Mouse (Mus musculus) hindbrain, embryonic 16.5 days (tissue): ENCODE measurements at regions not wholly inside any gene's neighbourhood (a gene's known extent, or its start where the extent isn't known, plus 50 kb on each side); places are given as distances from the start of the nearest gene placed in this dataset.

Experiments used
- ATAC-seq: fragments of 200-750 bp; cut with Nextera tagmentation; 2 replicates; pipeline ENCODE4 v1.8.0; 2017; ENCODE audit warnings: moderate TSS enrichment, moderate library complexity
- H3K27ac ChIP-seq: fragments of 300-500 bp; sonication (generic); 2 replicates; pipeline ENCODE4 v1.5.1; 2014; ENCODE audit warnings: low read depth, mild to moderate bottlenecking, control low read depth, low read length, moderate library complexity
- H3K27me3 ChIP-seq: fragments of 300-500 bp; sonication (generic); replicated peaks from 2 replicates; pipeline ENCODE4 v1.6.1; 2014; ENCODE audit warnings: low read length; ENCODE audit not compliant: control insufficient read depth, insufficient read depth
- H3K36me3 ChIP-seq: fragments of 300-500 bp; sonication (generic); 2 replicates; pipeline ENCODE4 v1.6.1; 2014; ENCODE audit warnings: mild to moderate bottlenecking, low read length, moderate library complexity, mixed read lengths; ENCODE audit not compliant: control insufficient read depth, insufficient read depth
- H3K4me1 ChIP-seq: fragments of 300-500 bp; sonication (generic); 2 replicates; pipeline ENCODE4 v1.6.1; 2014; ENCODE audit warnings: low read depth, low read length; ENCODE audit not compliant: control insufficient read depth, insufficient read depth
- H3K4me2 ChIP-seq: fragments of 300-500 bp; sonication (generic); 2 replicates; pipeline ENCODE4 v1.6.1; 2014; ENCODE audit warnings: mild to moderate bottlenecking, low read length, control low read depth, moderate library complexity
- H3K4me3 ChIP-seq: fragments of 300-500 bp; sonication (generic); 2 replicates; pipeline ENCODE4 v1.5.1; 2014; ENCODE audit warnings: mild to moderate bottlenecking, low read length, control low read depth, moderate library complexity
- H3K9ac ChIP-seq: fragments of 300-500 bp; sonication (generic); 2 replicates; pipeline ENCODE4 v1.6.1; 2014; ENCODE audit warnings: low read depth, mild to moderate bottlenecking, control low read depth, low read length, moderate library complexity
- H3K9me3 ChIP-seq: fragments of 300-500 bp; sonication (generic); 2 replicates; pipeline ENCODE4 v1.6.1; 2014; ENCODE audit warnings: mild to moderate bottlenecking, low read length, moderate library complexity; ENCODE audit not compliant: control insufficient read depth
- WGBS: fragments of 180-500 bp; shearing (Covaris S2); extraction: QIAGEN DNeasy Blood & Tissue Kit; methylation state at CpG from one replicate; pipeline ENCODE4 v1.1.7; 2014; 5-methylcytosine and 5-hydroxymethylcytosine counted together

DNA sequence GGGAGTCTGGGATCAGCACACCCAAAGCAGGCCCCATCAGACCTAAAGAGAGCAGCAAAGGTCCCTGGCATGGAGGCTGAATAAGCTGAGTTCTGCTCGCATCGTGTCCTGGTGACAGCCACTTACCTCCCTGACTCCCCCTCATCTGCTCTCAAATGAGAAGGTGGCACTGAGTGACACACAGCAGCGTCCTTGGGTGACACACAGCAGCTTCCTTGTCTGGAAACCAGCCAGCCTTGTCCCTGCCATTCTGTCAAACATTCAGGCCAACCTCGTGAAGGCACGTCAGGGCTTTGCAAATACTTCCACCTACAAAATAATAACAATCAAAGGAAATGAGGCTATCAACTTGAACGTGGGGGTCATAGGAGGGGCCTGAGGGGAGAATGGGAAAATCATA is 183.7 kb upstream of the Dnajc19 start:
- no peaks in the 10 kb centered on the region for H3K27me3 ChIP-seq
- no peak for ATAC-seq
- H3K4me2 ChIP-seq, result no peak overlapping the region
- WGBS, result 50% methylated on average over 6 of the region's 6 CpGs
- H3K9ac ChIP-seq, result no peak overlapping the region
- H3K36me3 ChIP-seq, result no peaks in the 10 kb centered on the region
- H3K27ac ChIP-seq, result no peak overlapping the region
- H3K4me1 ChIP-seq, result no peaks in the 10 kb centered on the region
- no peaks in the 10 kb centered on the region for H3K9me3 ChIP-seq
- H3K4me3 ChIP-seq, result no peak overlapping the region

DNA sequence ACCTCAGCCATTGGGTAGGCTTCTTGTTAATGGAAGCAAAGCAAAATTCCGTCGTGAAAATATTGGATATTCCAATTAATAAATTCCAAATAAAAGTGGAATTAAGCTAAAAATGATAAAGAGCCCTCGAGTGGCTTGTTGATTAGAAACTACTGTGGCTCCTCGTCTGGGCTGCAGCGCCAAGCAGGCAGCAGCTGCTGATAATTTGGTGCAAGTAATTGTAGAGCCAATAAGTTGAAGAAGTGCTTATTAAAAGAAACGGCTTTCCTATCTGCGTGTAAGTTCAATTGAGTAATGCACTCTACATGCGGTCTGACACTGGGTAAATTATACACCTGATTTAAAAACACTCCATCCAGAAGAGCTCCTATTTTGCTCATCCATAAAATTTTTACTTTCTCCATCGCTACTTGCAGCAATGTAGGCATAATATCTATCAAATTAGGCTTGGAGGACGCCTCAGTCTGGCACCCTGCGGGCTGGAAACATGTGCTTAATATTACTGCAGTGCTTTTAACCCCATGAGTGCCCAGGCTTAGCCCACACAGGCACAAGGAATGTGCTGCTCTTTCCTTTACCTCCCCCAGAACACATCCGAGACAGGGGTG is 171.7 kb upstream of the Dnajc19 start:
- peak; percentile 77 for ATAC-seq
- Histone ChIP-seq H3K36me3 (no peaks in the 10 kb centered on the region), H3K4me3 (no peak overlapping the region; the same call in 1 of the 2 replicates), H3K4me2 (peak overlapping the region; percentile 35), H3K9ac (no peak overlapping the region; the same call in 1 of the 2 replicates), H3K4me1 (peaks cover 5% of the 10 kb centered on the region), H3K9me3 (no peaks in the 10 kb centered on the region), H3K27me3 (no peaks in the 10 kb centered on the region), H3K27ac (no peak overlapping the region)
- WGBS, result 34% methylated on average over 12 of the region's 12 CpGs

- Histone ChIP-seq H3K27ac (no peak overlapping the region), H3K4me2 (no peak overlapping the region)
- WGBS, result 100% methylated on average over 3 of the region's 3 CpGs
Measured at GRCm38 (mm10) chr3:34242126-34242525, 161.0 kb upstream of the Dnajc19 start.

DNA sequence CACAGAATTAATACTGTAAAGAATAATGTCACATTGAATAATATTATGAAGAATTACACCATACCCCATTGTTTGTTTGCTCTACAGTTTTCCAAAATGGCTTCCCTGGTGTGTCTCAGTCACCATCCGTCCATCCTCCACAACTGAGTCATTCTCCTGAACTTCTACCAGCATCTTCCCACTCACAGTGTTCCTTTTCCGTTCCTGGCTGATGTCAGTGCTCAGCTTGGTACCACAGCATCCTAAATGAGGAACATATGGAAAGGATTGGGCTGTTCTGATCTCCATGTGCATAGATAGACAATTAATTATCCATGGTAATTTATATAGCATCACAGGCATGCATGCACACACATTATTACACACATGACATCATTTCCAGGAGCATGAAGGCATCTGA is 158.9 kb upstream of the Dnajc19 start:
- no peak for ATAC-seq
- 69% methylated on average over 2 of the region's 2 CpGs for WGBS

More at GRCm38 (mm10) chr3:34242126-34242525, 161.0 kb upstream of the Dnajc19 start:
- Histone ChIP-seq H3K36me3 (no peaks in the 10 kb centered on the region), H3K9ac (no peak overlapping the region), H3K4me3 (no peak overlapping the region), H3K9me3 (no peaks in the 10 kb centered on the region), H3K27me3 (no peaks in the 10 kb centered on the region), H3K4me1 (no peaks in the 10 kb centered on the region)
- no peak for ATAC-seq

DNA sequence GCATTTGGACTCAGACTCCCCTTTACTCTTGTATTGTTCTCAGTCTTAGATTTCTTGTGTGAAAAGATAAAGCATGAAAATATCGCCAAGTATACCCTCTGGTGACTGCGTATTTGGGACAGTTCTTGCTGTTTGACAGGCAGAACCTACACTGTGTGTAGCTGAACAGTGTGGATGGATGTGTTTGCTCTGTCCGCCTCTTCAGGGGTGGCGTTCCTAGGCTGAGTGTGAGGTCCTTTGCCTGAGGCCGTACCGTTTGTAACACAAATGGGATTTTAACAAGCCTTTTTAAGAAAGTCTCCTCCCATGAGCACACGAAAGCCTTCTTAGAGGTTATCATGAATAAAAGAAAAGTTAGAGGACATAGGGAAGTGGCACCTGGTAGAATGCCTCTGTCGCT is 153.3 kb upstream of the Dnajc19 start:
- H3K36me3 ChIP-seq, result no peaks in the 10 kb centered on the region
- H3K9me3 ChIP-seq, result no peaks in the 10 kb centered on the region
- H3K4me1 ChIP-seq, result no peaks in the 10 kb centered on the region
- ATAC-seq, result no peak
- 0 out of 2 replicates have a peak, but pooled peaks cover 3% of the 10 kb centered on the region for H3K27me3 ChIP-seq
- 49% methylated on average over 8 of the region's 8 CpGs for WGBS
- H3K4me3 ChIP-seq, result no peak overlapping the region
- H3K4me2 ChIP-seq, result no peak overlapping the region
- no peak overlapping the region for H3K27ac ChIP-seq
- H3K9ac ChIP-seq, result no peak overlapping the region

More for the DNA sequence above, 158.9 kb upstream of the Dnajc19 start:
- H3K4me3 ChIP-seq, result no peak overlapping the region
- 0 out of 2 replicates have a peak, but pooled peaks cover 3% of the 10 kb centered on the region for H3K27me3 ChIP-seq
- H3K9me3 ChIP-seq, result no peaks in the 10 kb centered on the region
- no peak overlapping the region for H3K9ac ChIP-seq
- no peak overlapping the region for H3K4me2 ChIP-seq
- H3K27ac ChIP-seq, result no peak overlapping the region
- no peaks in the 10 kb centered on the region for H3K4me1 ChIP-seq
- H3K36me3 ChIP-seq, result no peaks in the 10 kb centered on the region

DNA sequence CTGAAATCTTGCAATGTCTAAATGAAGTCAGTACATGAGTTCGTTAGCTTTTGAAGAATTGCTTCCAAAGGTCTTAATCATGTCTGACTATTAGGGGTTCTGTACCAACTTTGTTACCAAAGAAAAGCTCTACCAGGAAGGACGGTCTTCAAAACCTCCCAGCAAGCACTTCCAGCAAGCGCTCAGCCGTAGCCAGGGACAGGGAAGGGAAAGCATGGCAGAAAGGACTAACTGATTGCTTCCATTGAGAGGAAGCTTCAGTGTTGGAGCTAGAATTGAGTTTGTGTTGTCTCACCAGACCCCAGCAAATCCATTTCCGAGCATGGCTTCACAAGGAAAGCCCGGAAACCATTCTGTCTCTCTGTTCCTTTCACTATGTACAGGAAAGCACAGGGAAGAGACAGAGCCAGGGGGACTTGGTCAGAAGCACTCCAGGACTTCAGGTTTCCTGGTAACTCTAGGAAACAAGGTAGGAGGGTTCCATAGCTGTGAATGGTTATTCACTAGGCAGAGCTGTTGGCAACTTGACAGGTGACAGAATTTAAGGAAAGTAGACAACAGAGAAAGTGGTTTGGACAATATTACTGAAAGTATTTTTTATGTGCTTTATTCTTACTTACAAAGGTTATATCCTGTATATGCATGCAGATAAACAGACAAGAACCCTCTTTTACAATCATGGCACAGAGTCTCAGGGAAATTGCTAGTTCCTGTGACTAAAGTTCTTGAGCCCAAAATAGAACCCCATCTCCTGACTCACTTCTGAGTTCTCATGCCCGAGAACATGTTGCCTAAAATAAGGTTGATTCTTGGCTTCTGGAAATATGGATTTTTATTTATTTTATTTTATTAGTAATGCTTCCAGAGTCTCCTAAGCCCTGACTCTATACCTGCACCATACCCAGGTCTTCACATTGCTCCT is 151.5 kb upstream of the Dnajc19 start:
- Histone ChIP-seq H3K4me3 (no peak overlapping the region), H3K9ac (no peak overlapping the region), H3K27ac (no peak overlapping the region; the same call in 1 of the 2 replicates), H3K4me1 (no peaks in the 10 kb centered on the region), H3K9me3 (no peaks in the 10 kb centered on the region), H3K4me2 (no peak overlapping the region), H3K27me3 (0 out of 2 replicates have a peak, but pooled peaks cover 3% of the 10 kb centered on the region), H3K36me3 (no peaks in the 10 kb centered on the region)
- ATAC-seq, result peak; percentile 60
- 86% methylated on average over 7 of the region's 7 CpGs for WGBS

GRCm38 (mm10) chr3:34231593-34232328 is 150.6 kb upstream of the Dnajc19 start:
- Histone ChIP-seq H3K4me1 (no peaks in the 10 kb centered on the region), H3K4me3 (no peak overlapping the region), H3K9me3 (no peaks in the 10 kb centered on the region), H3K4me2 (no peak overlapping the region), H3K27ac (no peak overlapping the region; the same call in 1 of the 2 replicates), H3K27me3 (0 out of 2 replicates have a peak, but pooled peaks cover 3% of the 10 kb centered on the region), H3K9ac (no peak overlapping the region), H3K36me3 (no peaks in the 10 kb centered on the region)
- 58% methylated on average over 9 of the region's 9 CpGs for WGBS
- peak; percentile 94 for ATAC-seq

GRCm38 (mm10) chr3:34222291-34222690 is 141.2 kb upstream of the Dnajc19 start:
- no peaks in the 10 kb centered on the region; the same call in 1 of the 2 replicates for H3K27me3 ChIP-seq
- no peak overlapping the region for H3K4me2 ChIP-seq
- no peak overlapping the region for H3K4me3 ChIP-seq
- H3K36me3 ChIP-seq, result no peaks in the 10 kb centered on the region
- ATAC-seq, result no peak
- WGBS, result 91% methylated on average over 10 of the region's 10 CpGs
- H3K9ac ChIP-seq, result no peak overlapping the region
- no peaks in the 10 kb centered on the region for H3K9me3 ChIP-seq
- no peaks in the 10 kb centered on the region for H3K4me1 ChIP-seq
- no peak overlapping the region for H3K27ac ChIP-seq
